Mouse (Mus musculus) embryonic facial prominence, embryonic 14.5 days (tissue): ENCODE measurements at regions not wholly inside any gene's neighbourhood (a gene's known extent, or its start where the extent isn't known, plus 50 kb on each side); places are given as distances from the start of the nearest gene placed in this dataset.

Experiments
- ATAC-seq: fragments of 200-750 bp; cut with Nextera tagmentation; 2 replicates; pipeline ENCODE4 v1.8.0; 2017; ENCODE audit warnings: low read depth, moderate number of reproducible peaks, moderate TSS enrichment
- DNase-seq: peaks from one replicate; pipeline ENCODE4 v3.0.0-alpha.2; 2015; ENCODE audit warnings: low spot score
- H3K27ac ChIP-seq: fragments of 300-500 bp; sonication (generic); replicated peaks from 2 replicates; pipeline ENCODE4 v1.5.1; 2014; ENCODE audit warnings: low read depth, mild to moderate bottlenecking, low read length, moderate library complexity
- H3K27me3 ChIP-seq: fragments of 300-500 bp; sonication (generic); replicated peaks from 2 replicates; pipeline ENCODE4 v1.6.1; 2014; ENCODE audit warnings: low read length; ENCODE audit not compliant: control insufficient read depth, insufficient read depth
- H3K36me3 ChIP-seq: fragments of 300-500 bp; sonication (generic); 2 replicates; pipeline ENCODE4 v1.6.1; 2014; ENCODE audit warnings: low read length, mixed read lengths; ENCODE audit not compliant: control insufficient read depth, insufficient read depth
- H3K4me1 ChIP-seq: fragments of 300-500 bp; sonication (generic); 2 replicates; pipeline ENCODE4 v1.6.1; 2014; ENCODE audit warnings: antibody characterized with exemption, low read length; ENCODE audit not compliant: control insufficient read depth, insufficient read depth
- H3K4me2 ChIP-seq: fragments of 300-500 bp; sonication (generic); 2 replicates; pipeline ENCODE4 v1.6.1; 2014; ENCODE audit warnings: low read depth, mild to moderate bottlenecking, low read length, moderate library complexity, mixed read lengths
- H3K4me3 ChIP-seq: fragments of 300-500 bp; sonication (generic); 2 replicates; pipeline ENCODE4 v1.5.1; 2014; ENCODE audit warnings: low read depth, mild to moderate bottlenecking, low read length
- H3K9ac ChIP-seq: fragments of 300-500 bp; sonication (generic); 2 replicates; pipeline ENCODE4 v1.6.1; 2014; ENCODE audit warnings: low read depth, mild to moderate bottlenecking, low read length, moderate library complexity, mixed read lengths
- H3K9me3 ChIP-seq: fragments of 300-500 bp; sonication (generic); 2 replicates; pipeline ENCODE4 v1.6.1; 2016; ENCODE audit warnings: low read length; ENCODE audit not compliant: control insufficient read depth
- WGBS: fragments of 180-500 bp; shearing (Covaris S2); extraction: QIAGEN DNeasy Blood & Tissue Kit; methylation state at CpG from one replicate; pipeline ENCODE4 v1.1.7; 2014; 5-methylcytosine and 5-hydroxymethylcytosine counted together

- no peak overlapping the region for H3K4me3 ChIP-seq
- WGBS, result 79% methylated on average over 3 of the region's 3 CpGs
- H3K36me3 ChIP-seq, result no peaks in the 10 kb centered on the region
- H3K4me1 ChIP-seq, result no peaks in the 10 kb centered on the region
- H3K27me3 ChIP-seq, result no peaks in the 10 kb centered on the region
- no peak overlapping the region for H3K9ac ChIP-seq
- no peaks in the 10 kb centered on the region for H3K9me3 ChIP-seq
- H3K27ac ChIP-seq, result no peak overlapping the region
- DNase-seq, result no peak
- ATAC-seq, result no peak
- no peak overlapping the region for H3K4me2 ChIP-seq
Measured at GRCm38 (mm10) chr15:86937364-86937763, 606.7 kb upstream of the Fam19a5 start.

- no peak for ATAC-seq
- 85% methylated on average over 7 of the region's 7 CpGs for WGBS
- no peak for DNase-seq
Measured at GRCm38 (mm10) chr15:86944529-86944928, 599.6 kb upstream of the Fam19a5 start.

GRCm38 (mm10) chr15:86952593-86952992 lies 591.5 kb upstream of the Fam19a5 start:
- Histone ChIP-seq H3K4me1 (no peaks in the 10 kb centered on the region), H3K36me3 (no peaks in the 10 kb centered on the region), H3K4me2 (no peak overlapping the region), H3K4me3 (no peak overlapping the region), H3K9me3 (no peaks in the 10 kb centered on the region), H3K27ac (no peak overlapping the region), H3K9ac (no peak overlapping the region), H3K27me3 (no peaks in the 10 kb centered on the region)
- DNase-seq (no peak), ATAC-seq (no peak)
- WGBS, result 54% methylated on average over 5 of the region's 5 CpGs

More at GRCm38 (mm10) chr15:86944529-86944928, 599.6 kb upstream of the Fam19a5 start:
- Histone ChIP-seq H3K4me1 (no peaks in the 10 kb centered on the region), H3K9me3 (no peaks in the 10 kb centered on the region), H3K4me3 (no peak overlapping the region), H3K4me2 (no peak overlapping the region), H3K9ac (no peak overlapping the region), H3K27ac (no peak overlapping the region), H3K27me3 (no peaks in the 10 kb centered on the region), H3K36me3 (no peaks in the 10 kb centered on the region)

GRCm38 (mm10) chr15:86957872-86958271 lies 586.2 kb upstream of the Fam19a5 start:
- no peak overlapping the region for H3K27ac ChIP-seq
- no peaks in the 10 kb centered on the region for H3K27me3 ChIP-seq
- no peak for DNase-seq
- no peak overlapping the region for H3K4me2 ChIP-seq
- no peaks in the 10 kb centered on the region for H3K4me1 ChIP-seq
- no peak for ATAC-seq
- H3K9ac ChIP-seq, result no peak overlapping the region
- 74% methylated on average over 8 of the region's 8 CpGs for WGBS
- no peak overlapping the region for H3K4me3 ChIP-seq
- H3K9me3 ChIP-seq, result no peaks in the 10 kb centered on the region
- H3K36me3 ChIP-seq, result no peaks in the 10 kb centered on the region

- no peaks in the 10 kb centered on the region for H3K36me3 ChIP-seq
- H3K4me3 ChIP-seq, result no peak overlapping the region
- no peaks in the 10 kb centered on the region for H3K27me3 ChIP-seq
- no peaks in the 10 kb centered on the region for H3K4me1 ChIP-seq
- no peak for DNase-seq
- H3K9ac ChIP-seq, result no peak overlapping the region
- ATAC-seq, result no peak
- no peak overlapping the region for H3K4me2 ChIP-seq
- WGBS, result 80% methylated on average over 2 of the region's 2 CpGs
- H3K27ac ChIP-seq, result no peak overlapping the region
- H3K9me3 ChIP-seq, result no peaks in the 10 kb centered on the region
Measured at GRCm38 (mm10) chr15:86962921-86963320, 581.2 kb upstream of the Fam19a5 start.

- Histone ChIP-seq H3K27ac (no peak overlapping the region), H3K4me3 (no peak overlapping the region), H3K9me3 (no peaks in the 10 kb centered on the region), H3K36me3 (no peaks in the 10 kb centered on the region), H3K9ac (no peak overlapping the region), H3K27me3 (no peaks in the 10 kb centered on the region), H3K4me2 (no peak overlapping the region), H3K4me1 (no peaks in the 10 kb centered on the region)
- ATAC-seq (no peak), DNase-seq (no peak)
- WGBS, result 31% methylated on average over 3 of the region's 3 CpGs
Measured at GRCm38 (mm10) chr15:86963486-86963885, 580.6 kb upstream of the Fam19a5 start.

- no peak overlapping the region for H3K4me2 ChIP-seq
- H3K4me3 ChIP-seq, result no peak overlapping the region
- no peaks in the 10 kb centered on the region for H3K36me3 ChIP-seq
- no peaks in the 10 kb centered on the region for H3K27me3 ChIP-seq
- H3K9me3 ChIP-seq, result no peaks in the 10 kb centered on the region
- ATAC-seq (no peak), DNase-seq (no peak)
- 90% methylated on average over 2 of the region's 2 CpGs for WGBS
- no peaks in the 10 kb centered on the region for H3K4me1 ChIP-seq
- no peak overlapping the region for H3K27ac ChIP-seq
- no peak overlapping the region for H3K9ac ChIP-seq
Measured at GRCm38 (mm10) chr15:86971436-86971835, 572.7 kb upstream of the Fam19a5 start.

GRCm38 (mm10) chr15:86996196-86996595 lies 547.9 kb upstream of the Fam19a5 start:
- Histone ChIP-seq H3K4me1 (no peaks in the 10 kb centered on the region), H3K4me3 (no peak overlapping the region), H3K9ac (no peak overlapping the region), H3K36me3 (no peaks in the 10 kb centered on the region), H3K9me3 (0 out of 2 replicates have a peak, but pooled peaks cover 7% of the 10 kb centered on the region), H3K4me2 (no peak overlapping the region), H3K27me3 (no peaks in the 10 kb centered on the region), H3K27ac (no peak overlapping the region)
- ATAC-seq, result no peak
- 85% methylated on average over 6 of the region's 6 CpGs for WGBS
- DNase-seq, result no peak

GRCm38 (mm10) chr15:87018978-87019377 lies 525.1 kb upstream of the Fam19a5 start:
- peak; percentile 10 for DNase-seq
- no peak overlapping the region for H3K9ac ChIP-seq
- H3K27me3 ChIP-seq, result no peaks in the 10 kb centered on the region
- 26% methylated on average over 8 of the region's 8 CpGs for WGBS
- no peaks in the 10 kb centered on the region for H3K9me3 ChIP-seq
- H3K36me3 ChIP-seq, result no peaks in the 10 kb centered on the region
- ATAC-seq, result no peak
- no peak overlapping the region for H3K4me3 ChIP-seq
- H3K4me1 ChIP-seq, result no peaks in the 10 kb centered on the region
- no peak overlapping the region for H3K27ac ChIP-seq
- H3K4me2 ChIP-seq, result no peak overlapping the region
